Mouse (Mus musculus) kidney, embryonic 14.5 days (tissue): ENCODE measurements around the gene Art2b. TPM values are rescaled to one million over a fixed set of nuclear protein-coding genes. Genes with fewer than 3 reads are reported as not detected.
"Not testable (repeated sequence)": the region's sequence is repeated elsewhere in the genome, so short reads cannot be mapped to it uniquely, and the experiment has no call there.

Source experiments
- ATAC-seq: fragments of 200-750 bp; cut with Nextera tagmentation; 2 replicates; pipeline ENCODE4 v1.8.0; 2017; ENCODE audit warnings: moderate number of reproducible peaks, mild to moderate bottlenecking, moderate TSS enrichment, moderate library complexity; ENCODE audit not compliant: low FRiP score, low TSS enrichment
- H3K27ac ChIP-seq: fragments of 300-500 bp; sonication (generic); 2 replicates; pipeline ENCODE4 v1.5.1; 2014; ENCODE audit warnings: low read depth, mild to moderate bottlenecking, low read length, moderate library complexity, mixed read lengths
- H3K27me3 ChIP-seq: fragments of 300-500 bp; sonication (generic); 2 replicates; pipeline ENCODE4 v1.6.1; 2014; ENCODE audit warnings: mild to moderate bottlenecking, low read length; ENCODE audit not compliant: control insufficient read depth, insufficient read depth
- H3K36me3 ChIP-seq: fragments of 300-500 bp; sonication (generic); 2 replicates; pipeline ENCODE4 v1.6.1; 2014; ENCODE audit warnings: low read length, mixed read lengths; ENCODE audit not compliant: control insufficient read depth, insufficient read depth
- H3K4me1 ChIP-seq: fragments of 300-500 bp; sonication (generic); 2 replicates; pipeline ENCODE4 v1.6.1; 2014; ENCODE audit warnings: low read length, mixed read lengths; ENCODE audit not compliant: control insufficient read depth, insufficient read depth
- H3K4me2 ChIP-seq: fragments of 300-500 bp; sonication (generic); replicated peaks from 2 replicates; pipeline ENCODE4 v1.6.1; 2014; ENCODE audit warnings: low read depth, mild to moderate bottlenecking, low read length
- H3K4me3 ChIP-seq: fragments of 300-500 bp; sonication (generic); 2 replicates; pipeline ENCODE4 v1.5.1; 2014; ENCODE audit warnings: mild to moderate bottlenecking, low read length
- H3K9ac ChIP-seq: fragments of 300-500 bp; sonication (generic); 2 replicates; pipeline ENCODE4 v1.6.1; 2014; ENCODE audit warnings: low read depth, mild to moderate bottlenecking, low read length, moderate library complexity
- H3K9me3 ChIP-seq: fragments of 300-500 bp; sonication (generic); 2 replicates; pipeline ENCODE4 v1.6.1; 2016; ENCODE audit warnings: low read length; ENCODE audit not compliant: control insufficient read depth
- WGBS: fragments of 180-500 bp; shearing (Covaris S2); extraction: QIAGEN DNeasy Blood & Tissue Kit; methylation state at CpG from one replicate; pipeline ENCODE4 v1.1.7; 2014; 5-methylcytosine and 5-hydroxymethylcytosine counted together
- polyA plus RNA-seq: library from polyadenylated mRNA; unstranded; fragments of >200 nt; fragmentation: Nextera tagmentation; extraction: Ambion mirVana; gene quantifications from 2 replicates; pipeline ENCODE4 v1.2.1, GENCODE M21; 2014

Art2b gene
- polyA plus RNA-seq, result not detected in 2 replicates

- ATAC-seq, result no peak
- Histone ChIP-seq H3K27ac (no peak within 1 kb of the TSS), H3K4me3 (no peak within 1 kb of the TSS), H3K9ac (no peak within 1 kb of the TSS), H3K4me1 (no peaks in the 10 kb centered on the region), H3K27me3 (no peaks in the 10 kb centered on the region), H3K36me3 (no peaks in the 10 kb centered on the region), H3K9me3 (no peaks in the 10 kb centered on the region), H3K4me2 (no peak within 1 kb of the TSS)
- WGBS, result 80% methylated on average over 5 of the region's 5 CpGs
Measured at GRCm38 (mm10) chr7:101585408-101585807, at the start of gene Art2b. Art2b (minus strand) TSS chr7:101585600.

GRCm38 (mm10) chr7:101634513-101634912 lies 49.1 kb upstream of the Art2b start:
- Histone ChIP-seq H3K4me2 (no peak overlapping the region), H3K4me3 (no peak overlapping the region), H3K4me1 (no peaks in the 10 kb centered on the region), H3K27me3 (no peaks in the 10 kb centered on the region), H3K36me3 (no peaks in the 10 kb centered on the region), H3K9ac (no peak overlapping the region), H3K27ac (no peak overlapping the region), H3K9me3 (no peaks in the 10 kb centered on the region)
- ATAC-seq, result no peak
- WGBS, result 87% methylated on average over 4 of the region's 4 CpGs

GRCm38 (mm10) chr7:101633629-101634177 lies 48.3 kb upstream of the Art2b start:
- WGBS, result 76% methylated on average over 8 of the region's 8 CpGs
- H3K4me1 ChIP-seq, result no peaks in the 10 kb centered on the region
- no peaks in the 10 kb centered on the region for H3K9me3 ChIP-seq
- H3K36me3 ChIP-seq, result no peaks in the 10 kb centered on the region
- no peak overlapping the region for H3K9ac ChIP-seq
- no peak for ATAC-seq
- no peak overlapping the region for H3K4me3 ChIP-seq
- H3K27ac ChIP-seq, result no peak overlapping the region
- H3K4me2 ChIP-seq, result no peak overlapping the region
- H3K27me3 ChIP-seq, result no peaks in the 10 kb centered on the region

GRCm38 (mm10) chr7:101628481-101628880 lies 43.1 kb upstream of the Art2b start:
- H3K36me3 ChIP-seq, result no peaks in the 10 kb centered on the region
- H3K4me2 ChIP-seq, result no peak overlapping the region
- H3K9ac ChIP-seq, result no peak overlapping the region
- H3K27me3 ChIP-seq, result no peaks in the 10 kb centered on the region
- WGBS, result 65% methylated on average over 2 of the region's 2 CpGs
- no peak overlapping the region for H3K27ac ChIP-seq
- no peaks in the 10 kb centered on the region for H3K9me3 ChIP-seq
- ATAC-seq, result no peak
- no peaks in the 10 kb centered on the region for H3K4me1 ChIP-seq
- H3K4me3 ChIP-seq, result no peak overlapping the region

- not testable (repeated sequence) for H3K27ac ChIP-seq, H3K27me3 ChIP-seq, ATAC-seq, H3K9me3 ChIP-seq, H3K4me1 ChIP-seq, H3K36me3 ChIP-seq, H3K4me2 ChIP-seq, H3K4me3 ChIP-seq, H3K9ac ChIP-seq
- 69% methylated on average over 7 of the region's 7 CpGs for WGBS
Measured at GRCm38 (mm10) chr7:101627166-101627565, 41.8 kb upstream of the Art2b start.

GRCm38 (mm10) chr7:101624283-101624682 lies 38.9 kb upstream of the Art2b start:
- no peaks in the 10 kb centered on the region for H3K9me3 ChIP-seq
- no peak overlapping the region for H3K4me3 ChIP-seq
- no peak overlapping the region for H3K27ac ChIP-seq
- H3K4me1 ChIP-seq, result no peaks in the 10 kb centered on the region
- H3K36me3 ChIP-seq, result no peaks in the 10 kb centered on the region
- no peak for ATAC-seq
- no peaks in the 10 kb centered on the region for H3K27me3 ChIP-seq
- 75% methylated on average over 6 of the region's 6 CpGs for WGBS
- no peak overlapping the region for H3K9ac ChIP-seq
- no peak overlapping the region for H3K4me2 ChIP-seq

GRCm38 (mm10) chr7:101621861-101622260 lies 36.5 kb upstream of the Art2b start:
- not testable (repeated sequence) for H3K9ac ChIP-seq, H3K4me2 ChIP-seq, H3K4me1 ChIP-seq, H3K9me3 ChIP-seq, H3K27ac ChIP-seq, ATAC-seq, H3K36me3 ChIP-seq, H3K27me3 ChIP-seq, H3K4me3 ChIP-seq
- WGBS, result 87% methylated on average over 4 of the region's 4 CpGs

GRCm38 (mm10) chr7:101620373-101620772 lies 35.0 kb upstream of the Art2b start:
- Histone ChIP-seq H3K4me1 (no peaks in the 10 kb centered on the region), H3K27me3 (no peaks in the 10 kb centered on the region), H3K4me3 (no peak overlapping the region), H3K9ac (no peak overlapping the region), H3K4me2 (no peak overlapping the region), H3K9me3 (no peaks in the 10 kb centered on the region), H3K36me3 (no peaks in the 10 kb centered on the region), H3K27ac (no peak overlapping the region)
- 28% methylated on average over 4 of the region's 4 CpGs for WGBS
- ATAC-seq, result no peak

- H3K36me3 ChIP-seq, result no peaks in the 10 kb centered on the region
- no peak overlapping the region for H3K4me2 ChIP-seq
- ATAC-seq, result no peak
- 79% methylated on average over 7 of the region's 7 CpGs for WGBS
- H3K27ac ChIP-seq, result no peak overlapping the region
- H3K27me3 ChIP-seq, result no peaks in the 10 kb centered on the region
- H3K9ac ChIP-seq, result no peak overlapping the region
- no peaks in the 10 kb centered on the region for H3K9me3 ChIP-seq
- H3K4me3 ChIP-seq, result no peak overlapping the region
- no peaks in the 10 kb centered on the region for H3K4me1 ChIP-seq
Measured at GRCm38 (mm10) chr7:101618273-101618672, 32.9 kb upstream of the Art2b start.
